34 mouse cellular contexts compared by ENCODE assay signal in the genomic region with DNA sequence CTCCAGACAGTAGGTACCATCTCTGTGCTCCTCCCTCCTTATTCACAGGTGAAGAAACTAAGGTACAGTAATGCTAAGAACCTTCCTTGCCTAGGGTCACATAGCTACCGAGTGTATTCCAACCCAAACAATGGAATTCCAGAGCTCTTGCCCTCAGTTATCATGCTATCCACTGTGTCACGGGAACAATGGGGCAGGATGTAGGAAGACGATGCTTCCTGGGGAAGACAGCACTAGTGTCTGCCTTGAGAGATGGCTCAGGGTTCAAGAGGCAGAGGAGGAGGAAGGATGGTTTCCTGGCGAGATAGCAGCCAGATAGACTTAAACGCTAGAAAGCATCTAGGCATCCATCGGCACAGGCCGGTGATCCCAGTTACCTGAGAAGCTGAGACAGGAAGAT. TPM values are rescaled to one million over a fixed set of nuclear protein-coding genes. Genes with fewer than 3 reads are reported as not detected.
DNase-seq lines count a peak whose midpoint lies in the region; ATAC-seq and TF ChIP-seq lines count a peak whose summit lies in the region.
"Had no signal": no experiment of that assay in that cellular context is flagged by ENCODE, and none has a peak within 500 bp of the region (broad histone marks: within the 10 kb centered on the region; RNA-seq: fewer than 3 reads in every experiment).

No protein-coding gene starts in this region.

- no peak for TF ChIP-seq CTCF in heart, adult 2 months (IDR thresholded peaks at IDR 0.05)

- TF ChIP-seq EP300 in heart, adult 2 months (IDR thresholded peaks at IDR 0.05; ENCODE audit: insufficient read depth, low read depth, low read length): no peak

- no peak for TF ChIP-seq POLR2A in heart, adult 2 months (IDR thresholded peaks at IDR 0.05; ENCODE audit: insufficient read depth, low read depth, low read length)

- no peak overlapping the region for H3K9ac ChIP-seq in heart, adult 2 months (ENCODE audit: low read depth, low read length)
- no peak overlapping the region for H3K9ac ChIP-seq in heart, embryonic 11.5 days (ENCODE audit: low read depth, low read length)
- H3K9ac ChIP-seq in liver, embryonic 16.5 days (ENCODE audit: low read depth, low read length): no peak overlapping the region
- H3K9ac ChIP-seq in liver, embryonic 12.5 days: no peak overlapping the region
- H3K9ac ChIP-seq: embryonic facial prominence, embryonic 15.5 days; forebrain, embryonic 12.5 days; forebrain, postnatal 0 days; hindbrain, embryonic 12.5 days; intestine, embryonic 15.5 days; limb, embryonic 15.5 days; liver, embryonic 14.5 days; neural tube, embryonic 15.5 days had no signal

- peaks cover 26% of the 10 kb centered on the region for H3K4me1 ChIP-seq in heart, adult 2 months (ENCODE audit: control insufficient read depth, insufficient read depth, low read length)
- H3K4me1 ChIP-seq in heart, embryonic 11.5 days (ENCODE audit: control insufficient read depth, insufficient read depth, low read length): no peaks in the 10 kb centered on the region
- H3K4me1 ChIP-seq in liver, embryonic 16.5 days (ENCODE audit: control insufficient read depth, low read depth, low read length): no peaks in the 10 kb centered on the region
- H3K4me1 ChIP-seq in liver, embryonic 12.5 days: peaks cover 19% of the 10 kb centered on the region
- H3K4me1 ChIP-seq: embryonic facial prominence, embryonic 15.5 days; hindbrain, embryonic 12.5 days; limb, embryonic 15.5 days; neural tube, embryonic 15.5 days had no signal

- peaks cover 19% of the 10 kb centered on the region for H3K36me3 ChIP-seq in heart, adult 2 months (ENCODE audit: control insufficient read depth, insufficient read depth, low read length)
- peaks cover 13% of the 10 kb centered on the region for H3K36me3 ChIP-seq in heart, embryonic 11.5 days (ENCODE audit: control insufficient read depth, insufficient read depth, low read length)
- peaks cover 6% of the 10 kb centered on the region; the same call in 1 of the 2 replicates for H3K36me3 ChIP-seq in liver, embryonic 16.5 days (ENCODE audit: control insufficient read depth, insufficient read depth)
- peaks cover 27% of the 10 kb centered on the region for H3K36me3 ChIP-seq in liver, embryonic 12.5 days

- H3K27ac ChIP-seq in heart, adult 2 months: peak overlapping the region; percentile 73
- H3K27ac ChIP-seq in heart, embryonic 11.5 days (ENCODE audit: low read depth, low read length): no peak overlapping the region
- no peak overlapping the region for H3K27ac ChIP-seq in liver, embryonic 16.5 days (ENCODE audit: low read length)
- no peak overlapping the region for H3K27ac ChIP-seq in liver, embryonic 12.5 days
- H3K27ac ChIP-seq: embryonic facial prominence, embryonic 10.5 days; embryonic facial prominence, embryonic 15.5 days; forebrain, embryonic 12.5 days; heart, embryonic 10.5 days; hindbrain, embryonic 12.5 days; hindbrain, postnatal 0 days; intestine, embryonic 15.5 days; kidney, postnatal 0 days; limb, embryonic 10.5 days; limb, embryonic 15.5 days; liver, embryonic 14.5 days; neural tube, embryonic 15.5 days had no signal

- H3K27me3 ChIP-seq in heart, adult 2 months (ENCODE audit: control insufficient read depth, insufficient read depth, low read length): no peaks in the 10 kb centered on the region
- no peaks in the 10 kb centered on the region for H3K27me3 ChIP-seq in heart, embryonic 11.5 days (ENCODE audit: control insufficient read depth, insufficient read depth, low read length)
- H3K27me3 ChIP-seq in liver, embryonic 16.5 days (ENCODE audit: control insufficient read depth, insufficient read depth, low read depth, low read length): no peaks in the 10 kb centered on the region
- no peaks in the 10 kb centered on the region for H3K27me3 ChIP-seq in liver, embryonic 12.5 days (replicated peaks)
- H3K27me3 ChIP-seq: embryonic facial prominence, embryonic 15.5 days; forebrain, embryonic 12.5 days; hindbrain, embryonic 12.5 days; intestine, embryonic 15.5 days; limb, embryonic 15.5 days; neural tube, embryonic 15.5 days had no signal

- DNase-seq in heart, adult 2 months: no peak
- DNase-seq in lung, postnatal 10 days: peak; percentile 18
- no peak for DNase-seq in lung, postnatal 4 days
- DNase-seq in cerebellum, postnatal 4 days (ENCODE audit: low spot score in 2 of 2): no peak
- DNase-seq: adrenal gland, postnatal 25 days; cerebellum, postnatal 14 days; forebrain, postnatal 0 days; gastrocnemius, postnatal 10 days; heart, postnatal 36 days; layer of hippocampus, adult 9-11 months; midbrain, embryonic 14.5 days; retina, postnatal 1 day; right cerebral cortex, postnatal 14 days; thymus, postnatal 4 days had no signal

- WGBS in heart, adult 2 months: 44% methylated on average over 7 of the region's 7 CpGs
- WGBS in heart, embryonic 11.5 days (ENCODE audit: insufficient replicate concordance): 64% methylated on average over 7 of the region's 7 CpGs
- 47% methylated on average over 7 of the region's 7 CpGs for WGBS in liver, embryonic 16.5 days (ENCODE audit: insufficient replicate concordance)
- 40% methylated on average over 7 of the region's 7 CpGs for WGBS in liver, embryonic 12.5 days (ENCODE audit: insufficient replicate concordance)

- H3K4me2 ChIP-seq in heart, embryonic 11.5 days: no peak overlapping the region
- no peak overlapping the region for H3K4me2 ChIP-seq in liver, embryonic 16.5 days (ENCODE audit: low read depth, low read length)
- H3K4me2 ChIP-seq in liver, embryonic 12.5 days: no peak overlapping the region
- H3K4me2 ChIP-seq: embryonic facial prominence, embryonic 15.5 days; forebrain, embryonic 12.5 days; hindbrain, embryonic 12.5 days; intestine, embryonic 15.5 days; limb, embryonic 15.5 days; neural tube, embryonic 15.5 days had no signal

- intact Hi-C loops in heart, adult 2 months (cut with DNase I): loop anchor here (5.0 kb wide), 1 partner anchor 94 kb away; no protein-coding TSS in a partner anchor

- no peak overlapping the region for H3K4me3 ChIP-seq in heart, adult 2 months
- no peak overlapping the region for H3K4me3 ChIP-seq in heart, embryonic 11.5 days (ENCODE audit: low read depth, low read length)
- H3K4me3 ChIP-seq in liver, embryonic 16.5 days (ENCODE audit: low read depth, low read length): no peak overlapping the region
- no peak overlapping the region for H3K4me3 ChIP-seq in liver, embryonic 12.5 days
- H3K4me3 ChIP-seq: embryonic facial prominence, embryonic 10.5 days; embryonic facial prominence, embryonic 15.5 days; forebrain, embryonic 12.5 days; heart, embryonic 10.5 days; hindbrain, embryonic 12.5 days; intestine, embryonic 15.5 days; limb, embryonic 10.5 days; limb, embryonic 15.5 days; neural tube, embryonic 15.5 days had no signal

- no peak for ATAC-seq in heart, embryonic 11.5 days (replicated peaks; ENCODE audit: insufficient number of reproducible peaks, low FRiP score, low TSS enrichment)
- 0 out of 2 replicates have a peak, but pooled peaks have one; percentile 13 for ATAC-seq in liver, embryonic 16.5 days (ENCODE audit: low read depth)
- no peak for ATAC-seq in liver, embryonic 12.5 days
- ATAC-seq: CD4-positive, CD25-positive, alpha-beta regulatory T cell, adult 4 months; forebrain, postnatal 0 days; hindbrain, postnatal 0 days; intestine, embryonic 15.5 days had no signal

- H3K79me2 ChIP-seq in heart, adult 2 months (replicated peaks; ENCODE audit: control insufficient read depth, insufficient read depth, low read length): no peaks in the 10 kb centered on the region

- H3K9me3 ChIP-seq in heart, embryonic 11.5 days (replicated peaks; ENCODE audit: control insufficient read depth, low read length): 0 out of 2 replicates have a peak, but pooled peaks cover 5% of the 10 kb centered on the region
- no peaks in the 10 kb centered on the region for H3K9me3 ChIP-seq in liver, embryonic 16.5 days (replicated peaks; ENCODE audit: control insufficient read depth, low read length)
- no peaks in the 10 kb centered on the region for H3K9me3 ChIP-seq in liver, embryonic 12.5 days (replicated peaks)
- H3K9me3 ChIP-seq: embryonic facial prominence, embryonic 15.5 days; forebrain, embryonic 12.5 days; heart, embryonic 10.5 days; hindbrain, embryonic 12.5 days; intestine, embryonic 15.5 days; limb, embryonic 10.5 days; limb, embryonic 15.5 days; neural tube, embryonic 15.5 days had no signal

RNA-seq across cellular contexts. Expression of a gene that starts 16.3 kb away (rescaled TPM):
- total RNA-seq in heart, adult 2 months (2021): 100 to 1,000 TPM; 605 to 690 TPM
- 406 and 431 TPM in 2 replicates for polyA plus RNA-seq in heart, adult 2 months (2012; rRNA removed)
- polyA plus RNA-seq in heart, embryonic 11.5 days (2014; fragmentation: Nextera tagmentation; extraction: Ambion mirVana): 367 and 380 TPM in 2 replicates
- polyA plus RNA-seq in liver, embryonic 16.5 days (2015; fragmentation: Nextera tagmentation; extraction: Ambion mirVana): 128 and 134 TPM in 2 replicates
- 155 and 162 TPM in 2 replicates for polyA plus RNA-seq in liver, embryonic 12.5 days (2016; fragmentation: Nextera tagmentation; extraction: Ambion mirVana)

RNA-seq across cellular contexts. Expression of a gene that starts 16.4 kb away (rescaled TPM):
- total RNA-seq in heart, adult 2 months (2021): not detected
- 0.61 and 0.73 TPM in 2 replicates for polyA plus RNA-seq in heart, adult 2 months (2012; rRNA removed)
- 0.23 TPM in 1 of 2 replicates, not detected in the other for polyA plus RNA-seq in heart, embryonic 11.5 days (2014; fragmentation: Nextera tagmentation; extraction: Ambion mirVana)
- 0.13 TPM in 1 of 2 replicates, not detected in the other for polyA plus RNA-seq in liver, embryonic 16.5 days (2015; fragmentation: Nextera tagmentation; extraction: Ambion mirVana)
- polyA plus RNA-seq in liver, embryonic 12.5 days (2016; fragmentation: Nextera tagmentation; extraction: Ambion mirVana): 0.18 TPM in 1 of 2 replicates, not detected in the other
- total RNA-seq: adrenal gland, postnatal 25 days; gastrocnemius, postnatal 10 days; granulocyte monocyte progenitor cell, adult 5-6 weeks; heart, postnatal 36 days; hindbrain, postnatal 0 days; monocyte, adult 5-6 weeks had no signal
- polyA plus RNA-seq: CD4-positive, CD25-positive, alpha-beta regulatory T cell, adult 4 months; heart, embryonic 10.5 days; limb, embryonic 15.5 days; liver, embryonic 14.5 days; small intestine, adult 2 months; stomach, embryonic 14.5 days had no signal

RNA-seq across cellular contexts. Expression of a gene that starts 53.2 kb away (rescaled TPM):
- 1 to 10 TPM; 1.5 to 2.2 TPM for total RNA-seq in heart, adult 2 months (2021)
- 1.2 and 2.8 TPM in 2 replicates for polyA plus RNA-seq in heart, adult 2 months (2012; rRNA removed)
- polyA plus RNA-seq in heart, embryonic 11.5 days (2014; fragmentation: Nextera tagmentation; extraction: Ambion mirVana): 0.34 and 0.79 TPM in 2 replicates
- 0.79 and 0.84 TPM in 2 replicates for polyA plus RNA-seq in liver, embryonic 16.5 days (2015; fragmentation: Nextera tagmentation; extraction: Ambion mirVana)
- polyA plus RNA-seq in liver, embryonic 12.5 days (2016; fragmentation: Nextera tagmentation; extraction: Ambion mirVana): 1.0 and 1.3 TPM in 2 replicates
- total RNA-seq: granulocyte monocyte progenitor cell, adult 5-6 weeks; monocyte, adult 5-6 weeks had no signal
- polyA plus RNA-seq: CD4-positive, CD25-positive, alpha-beta regulatory T cell, adult 4 months had no signal
